Mouse (Mus musculus) intestine, embryonic 15.5 days (tissue): ENCODE data around the gene Bbs9. TPM values are rescaled to one million over a fixed set of nuclear protein-coding genes. Genes with fewer than 3 reads are reported as not detected.

Source experiments
- ATAC-seq: fragments of 200-750 bp; cut with Nextera tagmentation; 2 replicates; pipeline ENCODE4 v1.8.0; 2017; ENCODE audit warnings: moderate TSS enrichment, moderate library complexity
- H3K27ac ChIP-seq: fragments of 300-500 bp; sonication (generic); 2 replicates; pipeline ENCODE4 v1.5.1; 2015; ENCODE audit warnings: mild to moderate bottlenecking, inconsistent platforms
- H3K27me3 ChIP-seq: fragments of 300-500 bp; sonication (generic); replicated peaks from 2 replicates; pipeline ENCODE4 v1.6.1; 2015; ENCODE audit warnings: inconsistent platforms
- H3K36me3 ChIP-seq: fragments of 300-500 bp; sonication (generic); 2 replicates; pipeline ENCODE4 v1.6.1; 2015; ENCODE audit warnings: inconsistent platforms
- H3K4me1 ChIP-seq: fragments of 300-500 bp; sonication (generic); replicated peaks from 2 replicates; pipeline ENCODE4 v1.6.1; 2015; ENCODE audit warnings: inconsistent platforms
- H3K4me2 ChIP-seq: fragments of 300-500 bp; sonication (generic); replicated peaks from 2 replicates; pipeline ENCODE4 v1.6.1; 2015; ENCODE audit warnings: mild to moderate bottlenecking, inconsistent platforms
- H3K4me3 ChIP-seq: fragments of 300-500 bp; sonication (generic); replicated peaks from 2 replicates; pipeline ENCODE4 v1.5.1; 2015; ENCODE audit warnings: inconsistent platforms
- H3K9ac ChIP-seq: fragments of 300-500 bp; sonication (generic); 2 replicates; pipeline ENCODE4 v1.6.1; 2015; ENCODE audit warnings: inconsistent platforms
- H3K9me3 ChIP-seq: fragments of 300-500 bp; sonication (generic); 2 replicates; pipeline ENCODE4 v1.6.1; 2016; ENCODE audit warnings: inconsistent platforms
- WGBS: fragments of 180-500 bp; shearing (Covaris S2); methylation state at CpG from one replicate; pipeline ENCODE4 v1.1.7; 2015; 5-methylcytosine and 5-hydroxymethylcytosine counted together
- polyA plus RNA-seq: library from polyadenylated mRNA; unstranded; fragments of >200 nt; fragmentation: Nextera tagmentation; extraction: Ambion mirVana; gene quantifications from 2 replicates; pipeline ENCODE4 v1.2.1, GENCODE M21; 2015

Gene Bbs9
- polyA plus RNA-seq, 1 experiment from 2014 or later = 13.1 TPM

- Histone ChIP-seq H3K36me3 (no peaks in the 10 kb centered on the region), H3K9ac (no peak overlapping the region), H3K4me2 (no peak overlapping the region), H3K9me3 (no peaks in the 10 kb centered on the region), H3K4me3 (no peak overlapping the region), H3K27ac (no peak overlapping the region), H3K27me3 (no peaks in the 10 kb centered on the region), H3K4me1 (no peaks in the 10 kb centered on the region)
- 79% methylated on average over 5 of the region's 5 CpGs for whole genome bisulfite sequencing
- no peak for ATAC-seq
These were observed 181.7 kb downstream of the Bbs9 start for GRCm38 (mm10) chr9:22657216-22657615.

GRCm38 (mm10) chr9:22665155-22665554 is 189.6 kb downstream of the Bbs9 start:
- Histone ChIP-seq H3K4me1 (no peaks in the 10 kb centered on the region), H3K9me3 (no peaks in the 10 kb centered on the region), H3K4me2 (no peak overlapping the region), H3K4me3 (no peak overlapping the region), H3K36me3 (no peaks in the 10 kb centered on the region), H3K27ac (no peak overlapping the region), H3K9ac (no peak overlapping the region), H3K27me3 (no peaks in the 10 kb centered on the region)
- WGBS = 86% methylated on average over 8 of the region's 8 CpGs
- ATAC-seq = no peak

DNA sequence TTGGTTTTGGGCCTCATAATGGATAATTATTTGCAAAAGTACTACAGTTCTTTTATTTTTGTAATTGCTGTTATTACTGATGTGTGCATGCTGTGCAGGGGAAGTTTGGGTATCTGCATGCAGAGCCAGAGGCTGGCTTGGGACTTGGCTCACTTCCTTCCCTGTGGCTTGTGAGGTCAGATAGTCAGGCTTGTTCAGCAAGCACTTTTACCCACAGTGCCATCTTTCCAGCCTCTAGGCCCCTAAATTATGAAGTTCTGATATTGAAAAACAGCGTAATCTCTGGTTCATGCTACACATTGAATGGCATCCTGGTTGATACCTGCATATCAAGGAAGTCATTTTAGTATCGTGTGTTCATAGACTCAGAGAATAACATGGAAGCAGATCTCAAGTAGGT is 197.4 kb downstream of the Bbs9 start:
- H3K9me3 ChIP-seq = no peaks in the 10 kb centered on the region
- no peaks in the 10 kb centered on the region for H3K4me1 ChIP-seq
- no peak overlapping the region for H3K9ac ChIP-seq
- no peak overlapping the region for H3K4me3 ChIP-seq
- no peak overlapping the region for H3K4me2 ChIP-seq
- no peaks in the 10 kb centered on the region for H3K27me3 ChIP-seq
- ATAC-seq = no peak
- no peak overlapping the region for H3K27ac ChIP-seq
- no peaks in the 10 kb centered on the region for H3K36me3 ChIP-seq
- 93% methylated on average over 2 of the region's 2 CpGs for WGBS

DNA sequence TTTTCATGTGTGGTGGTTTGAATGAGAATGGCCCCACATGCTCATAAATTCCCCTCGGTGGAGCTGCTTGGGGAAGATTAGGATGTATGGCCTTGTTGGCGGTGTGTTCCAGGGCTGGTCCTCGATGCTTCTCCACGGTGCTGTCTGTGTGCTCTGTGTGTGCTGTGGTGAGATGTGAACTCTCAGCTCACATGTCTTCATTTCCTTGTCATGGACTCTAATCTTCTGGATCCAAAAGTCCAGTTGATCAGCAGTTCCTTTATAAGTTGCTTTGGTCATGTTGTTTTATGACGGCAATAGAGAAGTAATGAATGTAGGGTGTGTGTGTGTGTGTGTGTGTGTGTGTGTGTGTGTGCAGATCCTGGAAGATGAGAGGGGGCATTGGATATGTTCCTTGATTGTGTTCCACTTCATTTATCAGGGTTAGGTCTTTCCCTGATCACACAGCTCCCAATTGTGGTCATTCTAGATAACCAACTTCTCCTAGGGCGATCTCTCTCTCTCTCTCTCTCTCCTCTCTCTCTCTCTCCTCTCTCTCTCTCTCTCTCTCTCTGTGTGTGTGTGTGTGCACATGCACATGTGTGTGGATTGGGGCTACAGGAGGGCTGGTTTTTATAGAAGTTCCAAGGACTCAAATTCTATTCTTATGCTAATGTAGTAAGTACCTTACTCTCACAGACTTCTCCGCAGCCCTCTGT is 201.8 kb downstream of the Bbs9 start:
- no peak overlapping the region for H3K27ac ChIP-seq
- no peak overlapping the region for H3K4me2 ChIP-seq
- 0 out of 2 replicates have a peak, but pooled peaks cover 2% of the 10 kb centered on the region for H3K4me1 ChIP-seq
- no peak overlapping the region for H3K9ac ChIP-seq
- ATAC-seq = peak; percentile 75
- no peaks in the 10 kb centered on the region for H3K27me3 ChIP-seq
- no peaks in the 10 kb centered on the region for H3K36me3 ChIP-seq
- H3K9me3 ChIP-seq = no peaks in the 10 kb centered on the region
- H3K4me3 ChIP-seq = no peak overlapping the region
- WGBS = 80% methylated on average over 7 of the region's 7 CpGs

- no peak overlapping the region for H3K9ac ChIP-seq
- no peak overlapping the region for H3K4me2 ChIP-seq
- 76% methylated on average over 4 of the region's 4 CpGs for WGBS
- no peaks in the 10 kb centered on the region for H3K36me3 ChIP-seq
- ATAC-seq = no peak
- no peak overlapping the region for H3K4me3 ChIP-seq
- H3K27ac ChIP-seq = no peak overlapping the region
- H3K9me3 ChIP-seq = no peaks in the 10 kb centered on the region
- H3K27me3 ChIP-seq = no peaks in the 10 kb centered on the region
- H3K4me1 ChIP-seq = 0 out of 2 replicates have a peak, but pooled peaks cover 2% of the 10 kb centered on the region
These were observed 202.5 kb downstream of the Bbs9 start for GRCm38 (mm10) chr9:22677997-22678396.

GRCm38 (mm10) chr9:22678496-22678895 is 203.0 kb downstream of the Bbs9 start:
- Histone ChIP-seq H3K36me3 (no peaks in the 10 kb centered on the region), H3K9me3 (no peaks in the 10 kb centered on the region), H3K9ac (no peak overlapping the region), H3K4me2 (no peak overlapping the region), H3K27ac (no peak overlapping the region), H3K27me3 (no peaks in the 10 kb centered on the region), H3K4me3 (no peak overlapping the region), H3K4me1 (0 out of 2 replicates have a peak, but pooled peaks cover 2% of the 10 kb centered on the region)
- no peak for ATAC-seq
- WGBS = 69% methylated on average over 4 of the region's 4 CpGs

DNA sequence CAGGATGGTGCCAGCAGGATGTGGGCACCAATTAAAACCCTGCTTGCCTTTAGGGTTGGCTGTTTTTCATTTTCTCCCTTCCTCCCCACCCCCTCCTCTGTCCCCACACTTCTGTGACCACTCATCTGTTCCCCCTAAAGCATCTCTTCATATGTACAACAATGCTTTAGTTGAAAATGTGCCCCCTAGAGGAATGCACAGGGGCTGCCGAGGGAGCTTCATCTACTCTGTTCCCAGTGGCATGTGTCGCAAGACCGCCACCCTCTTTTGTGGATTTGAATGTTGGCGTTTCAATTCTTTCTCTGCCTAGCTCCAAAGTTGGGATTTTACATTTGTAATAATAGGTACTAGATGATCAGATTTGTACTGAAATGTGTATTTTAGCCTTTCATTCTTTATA is 204.0 kb downstream of the Bbs9 start:
- Histone ChIP-seq H3K4me3 (no peak overlapping the region), H3K4me1 (0 out of 2 replicates have a peak, but pooled peaks cover 2% of the 10 kb centered on the region), H3K27ac (no peak overlapping the region), H3K27me3 (no peaks in the 10 kb centered on the region), H3K9ac (no peak overlapping the region), H3K36me3 (no peaks in the 10 kb centered on the region), H3K9me3 (no peaks in the 10 kb centered on the region), H3K4me2 (no peak overlapping the region)
- 93% methylated on average over 4 of the region's 4 CpGs for WGBS
- ATAC-seq = no peak

GRCm38 (mm10) chr9:22680031-22680430 is 204.5 kb downstream of the Bbs9 start:
- no peak for ATAC-seq
- Histone ChIP-seq H3K27me3 (no peaks in the 10 kb centered on the region), H3K9ac (no peak overlapping the region), H3K36me3 (no peaks in the 10 kb centered on the region), H3K4me3 (no peak overlapping the region), H3K4me1 (0 out of 2 replicates have a peak, but pooled peaks cover 2% of the 10 kb centered on the region), H3K4me2 (no peak overlapping the region), H3K27ac (no peak overlapping the region), H3K9me3 (no peaks in the 10 kb centered on the region)
- 58% methylated on average over 12 of the region's 12 CpGs for WGBS

GRCm38 (mm10) chr9:22680484-22680883 is 205.0 kb downstream of the Bbs9 start:
- H3K9ac ChIP-seq = no peak overlapping the region
- H3K9me3 ChIP-seq = no peaks in the 10 kb centered on the region
- no peak overlapping the region for H3K27ac ChIP-seq
- H3K4me2 ChIP-seq = no peak overlapping the region
- H3K4me1 ChIP-seq = 0 out of 2 replicates have a peak, but pooled peaks cover 2% of the 10 kb centered on the region
- H3K36me3 ChIP-seq = no peaks in the 10 kb centered on the region
- no peak for ATAC-seq
- 48% methylated on average over 1 of the region's 1 CpGs for WGBS
- H3K27me3 ChIP-seq = no peaks in the 10 kb centered on the region
- no peak overlapping the region for H3K4me3 ChIP-seq

- 54% methylated on average over 3 of the region's 3 CpGs for WGBS
- H3K27ac ChIP-seq = no peak overlapping the region
These were observed 208.3 kb downstream of the Bbs9 start for GRCm38 (mm10) chr9:22683786-22684185.

DNA sequence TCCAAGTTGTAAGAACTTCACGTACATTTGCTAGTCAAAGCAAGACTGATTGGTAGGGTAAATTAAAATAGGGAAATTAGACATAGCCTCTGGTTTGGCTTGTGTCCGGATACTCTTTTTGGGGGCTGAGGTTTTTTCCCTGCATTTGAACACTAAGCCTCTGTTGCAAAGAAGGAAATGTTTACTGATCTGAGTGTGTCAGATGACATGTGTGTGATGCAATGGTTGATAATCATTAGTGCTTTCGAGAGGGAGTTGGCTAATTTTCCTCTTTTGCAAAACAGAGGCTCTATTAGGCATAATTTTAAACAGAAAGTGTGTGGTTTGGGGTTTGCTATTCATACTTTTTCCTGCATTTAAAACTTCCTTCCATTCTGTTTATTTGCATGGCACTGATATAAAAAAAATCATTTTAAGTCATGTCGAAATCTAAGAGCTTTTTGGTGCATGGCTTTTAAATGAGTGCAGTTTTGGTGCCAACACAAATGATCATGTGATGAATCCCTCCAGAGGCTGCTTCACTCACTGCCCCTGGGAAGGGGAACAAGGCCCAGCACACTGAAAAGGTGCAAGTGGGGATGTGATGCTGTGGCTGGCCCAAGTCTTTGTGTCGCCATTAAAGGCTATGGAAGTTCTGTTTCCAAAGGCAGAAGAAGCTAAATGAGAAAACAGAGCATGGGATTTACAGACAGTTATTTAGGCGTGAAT is 211.4 kb downstream of the Bbs9 start:
- Histone ChIP-seq H3K36me3 (no peaks in the 10 kb centered on the region), H3K9ac (no peak overlapping the region), H3K4me2 (no peak overlapping the region), H3K27ac (no peak overlapping the region), H3K4me1 (no peaks in the 10 kb centered on the region), H3K9me3 (no peaks in the 10 kb centered on the region), H3K27me3 (no peaks in the 10 kb centered on the region), H3K4me3 (no peak overlapping the region)
- 84% methylated on average over 6 of the region's 6 CpGs for WGBS
- ATAC-seq = no peak

More at GRCm38 (mm10) chr9:22683786-22684185, 208.3 kb downstream of the Bbs9 start:
- Histone ChIP-seq H3K4me2 (no peak overlapping the region), H3K9ac (no peak overlapping the region), H3K4me1 (0 out of 2 replicates have a peak, but pooled peaks cover 2% of the 10 kb centered on the region), H3K4me3 (no peak overlapping the region), H3K9me3 (no peaks in the 10 kb centered on the region), H3K36me3 (no peaks in the 10 kb centered on the region), H3K27me3 (no peaks in the 10 kb centered on the region)
- no peak for ATAC-seq

DNA sequence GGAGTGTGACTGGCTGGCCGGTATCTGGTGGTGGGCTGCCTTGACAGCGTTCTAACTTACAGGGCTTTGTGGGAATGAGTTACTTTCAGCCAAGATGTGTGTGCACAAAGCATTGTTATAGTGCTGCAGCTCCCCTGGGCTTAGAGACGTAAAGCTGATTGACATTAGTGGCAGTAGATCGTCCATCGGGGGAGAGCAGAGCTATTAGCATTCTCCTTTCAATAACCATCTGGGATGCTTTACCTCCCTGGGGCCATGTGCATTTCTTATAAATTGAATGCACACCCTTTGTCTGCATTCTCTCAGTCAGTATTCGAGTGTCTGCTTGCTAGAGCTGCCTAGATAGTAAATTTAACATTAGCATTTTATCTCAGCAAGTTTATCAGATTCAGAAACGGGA is 214.7 kb downstream of the Bbs9 start:
- WGBS = 71% methylated on average over 7 of the region's 7 CpGs
- ATAC-seq = no peak

GRCm38 (mm10) chr9:22695392-22695791 is 219.9 kb downstream of the Bbs9 start:
- no peak for ATAC-seq
- 91% methylated on average over 4 of the region's 4 CpGs for WGBS
- H3K9ac ChIP-seq = no peak overlapping the region
- no peak overlapping the region for H3K4me2 ChIP-seq
- no peaks in the 10 kb centered on the region for H3K4me1 ChIP-seq
- H3K27ac ChIP-seq = no peak overlapping the region
- H3K27me3 ChIP-seq = no peaks in the 10 kb centered on the region
- no peak overlapping the region for H3K4me3 ChIP-seq
- no peaks in the 10 kb centered on the region for H3K36me3 ChIP-seq
- H3K9me3 ChIP-seq = no peaks in the 10 kb centered on the region

More for the DNA sequence above, 214.7 kb downstream of the Bbs9 start:
- Histone ChIP-seq H3K4me1 (no peaks in the 10 kb centered on the region), H3K4me2 (no peak overlapping the region), H3K9me3 (no peaks in the 10 kb centered on the region), H3K36me3 (no peaks in the 10 kb centered on the region), H3K27me3 (no peaks in the 10 kb centered on the region), H3K27ac (no peak overlapping the region), H3K9ac (no peak overlapping the region), H3K4me3 (no peak overlapping the region)
